Mouse (Mus musculus) midbrain, postnatal 0 days (tissue): Measurements from ENCODE around the gene Hcar1. TPM values are rescaled to one million over a fixed set of nuclear protein-coding genes. Genes with fewer than 3 reads are reported as not detected.
A peak's percentile ranks its signal among the peaks of the same experiment; 100 is the strongest.

Source experiments
- ATAC-seq: fragments of 200-750 bp; cut with Nextera tagmentation; 2 replicates; pipeline ENCODE4 v1.8.0; 2017; ENCODE audit warnings: moderate number of reproducible peaks, mild to moderate bottlenecking, moderate TSS enrichment, moderate library complexity; ENCODE audit not compliant: low FRiP score
- DNase-seq: peaks from one replicate; pipeline ENCODE4 v3.0.0-alpha.2; 2015; ENCODE audit warnings: low spot score
- H3K27ac ChIP-seq: fragments of 300-500 bp; sonication (generic); 2 replicates; pipeline ENCODE4 v1.5.1; 2014; ENCODE audit warnings: low read depth, mild to moderate bottlenecking, low read length, mixed read lengths
- H3K27me3 ChIP-seq: fragments of 300-500 bp; sonication (generic); 2 replicates; pipeline ENCODE4 v1.6.1; 2014; ENCODE audit warnings: low read length, control low read depth, mixed read lengths; ENCODE audit not compliant: insufficient read depth
- H3K36me3 ChIP-seq: fragments of 300-500 bp; sonication (generic); 2 replicates; pipeline ENCODE4 v1.6.1; 2014; ENCODE audit warnings: low read length, control low read depth, mixed read lengths; ENCODE audit not compliant: insufficient read depth
- H3K4me1 ChIP-seq: fragments of 300-500 bp; sonication (generic); 2 replicates; pipeline ENCODE4 v1.6.1; 2014; ENCODE audit warnings: mild to moderate bottlenecking, control low read depth, antibody characterized with exemption, low read length, mixed read lengths; ENCODE audit not compliant: insufficient read depth
- H3K4me2 ChIP-seq: fragments of 300-500 bp; sonication (generic); 2 replicates; pipeline ENCODE4 v1.6.1; 2014; ENCODE audit warnings: low read depth, mild to moderate bottlenecking, low read length, mixed read lengths; ENCODE audit not compliant: poor library complexity, severe bottlenecking
- H3K4me3 ChIP-seq: fragments of 300-500 bp; sonication (generic); 2 replicates; pipeline ENCODE4 v1.5.1; 2014; ENCODE audit warnings: low read depth, mild to moderate bottlenecking, low read length, moderate library complexity
- H3K9ac ChIP-seq: fragments of 300-500 bp; sonication (generic); replicated peaks from 2 replicates; pipeline ENCODE4 v1.6.1; 2014; ENCODE audit warnings: mild to moderate bottlenecking, low read length, moderate library complexity, mixed read lengths; ENCODE audit not compliant: poor library complexity, severe bottlenecking
- H3K9me3 ChIP-seq: fragments of 300-500 bp; sonication (generic); 2 replicates; pipeline ENCODE4 v1.6.1; 2016; ENCODE audit warnings: low read length, control low read depth
- CTCF ChIP-seq: IDR thresholded peaks from 2 replicates; pipeline ENCODE4 v1.5.1; 2016; ENCODE audit warnings: antibody characterized with exemption, mild to moderate bottlenecking
- WGBS: fragments of 180-500 bp; shearing (Covaris S2); extraction: QIAGEN DNeasy Blood & Tissue Kit; methylation state at CpG from one replicate; pipeline ENCODE4 v1.1.7; 2014; 5-methylcytosine and 5-hydroxymethylcytosine counted together
- polyA plus RNA-seq: library from polyadenylated mRNA; unstranded; fragments of >200 nt; fragmentation: Nextera tagmentation; extraction: Ambion mirVana; gene quantifications from 2 replicates; pipeline ENCODE4 v1.2.1, GENCODE M21; 2015
- total RNA-seq: library from RNA; depleted of rRNA; stranded (reverse); fragments of >200 nt; gene quantifications from 2 replicates; pipeline ENCODE4 v1.2.3, GENCODE M21; 2014

Gene Hcar1
- total and polyA plus RNA-seq, 2 experiments from 2014 or later, result 0.64 to 1.1 TPM

- TF ChIP-seq CTCF, result no peak
- Histone ChIP-seq H3K9ac (no peak overlapping the region; the same call in 1 of the 2 replicates), H3K27ac (no peak overlapping the region), H3K27me3 (no peaks in the 10 kb centered on the region), H3K4me2 (peak overlapping the region; percentile 93), H3K4me3 (peak overlapping the region; percentile 94; the same call in 1 of the 2 replicates), H3K9me3 (no peaks in the 10 kb centered on the region), H3K36me3 (peaks cover 10% of the 10 kb centered on the region), H3K4me1 (peaks cover 11% of the 10 kb centered on the region; the same call in 1 of the 2 replicates)
- DNase-seq (no peak), ATAC-seq (no peak)
- WGBS, result 68% methylated on average over 17 of the region's 17 CpGs
These were observed 26.5 kb upstream of the Hcar1 start for GRCm38 (mm10) chr5:123906146-123906975.

GRCm38 (mm10) chr5:123904059-123904672 lies 24.3 kb upstream of the Hcar1 start:
- Histone ChIP-seq H3K27ac (no peak overlapping the region), H3K4me3 (no peak overlapping the region), H3K4me2 (no peak overlapping the region), H3K9me3 (no peaks in the 10 kb centered on the region), H3K27me3 (no peaks in the 10 kb centered on the region), H3K4me1 (peaks cover 11% of the 10 kb centered on the region; the same call in 1 of the 2 replicates), H3K36me3 (0 out of 2 replicates have a peak, but pooled peaks cover 3% of the 10 kb centered on the region), H3K9ac (no peak overlapping the region)
- TF ChIP-seq CTCF, result peak; percentile 19; the same call in 1 of the 2 replicates
- ATAC-seq (no peak), DNase-seq (no peak)
- WGBS, result 80% methylated on average over 11 of the region's 11 CpGs

- DNase-seq, result no peak
- Histone ChIP-seq H3K27ac (no peak overlapping the region), H3K4me2 (no peak overlapping the region), H3K4me3 (no peak overlapping the region), H3K9ac (no peak overlapping the region), H3K27me3 (no peaks in the 10 kb centered on the region), H3K4me1 (no peaks in the 10 kb centered on the region), H3K9me3 (no peaks in the 10 kb centered on the region), H3K36me3 (no peaks in the 10 kb centered on the region)
- ATAC-seq, result no peak
- TF ChIP-seq CTCF, result no peak
- WGBS, result 83% methylated on average over 13 of the region's 13 CpGs
These were observed 17.5 kb upstream of the Hcar1 start for GRCm38 (mm10) chr5:123897352-123897751.

GRCm38 (mm10) chr5:123896395-123896794 lies 16.6 kb upstream of the Hcar1 start:
- H3K27ac ChIP-seq, result no peak overlapping the region
- H3K9ac ChIP-seq, result no peak overlapping the region
- no peaks in the 10 kb centered on the region for H3K9me3 ChIP-seq
- H3K27me3 ChIP-seq, result no peaks in the 10 kb centered on the region
- no peak overlapping the region for H3K4me3 ChIP-seq
- no peak for TF ChIP-seq CTCF
- no peak for DNase-seq
- no peak for ATAC-seq
- 84% methylated on average over 11 of the region's 11 CpGs for WGBS
- H3K4me2 ChIP-seq, result no peak overlapping the region
- H3K36me3 ChIP-seq, result no peaks in the 10 kb centered on the region
- H3K4me1 ChIP-seq, result no peaks in the 10 kb centered on the region

GRCm38 (mm10) chr5:123893520-123893919 lies 13.7 kb upstream of the Hcar1 start:
- Histone ChIP-seq H3K9me3 (no peaks in the 10 kb centered on the region), H3K9ac (no peak overlapping the region), H3K4me1 (no peaks in the 10 kb centered on the region), H3K27ac (no peak overlapping the region), H3K4me3 (no peak overlapping the region), H3K36me3 (no peaks in the 10 kb centered on the region), H3K4me2 (no peak overlapping the region), H3K27me3 (no peaks in the 10 kb centered on the region)
- 91% methylated on average over 5 of the region's 5 CpGs for WGBS
- no peak for ATAC-seq
- no peak for TF ChIP-seq CTCF
- no peak for DNase-seq

- Histone ChIP-seq H3K4me1 (no peaks in the 10 kb centered on the region), H3K4me3 (no peak overlapping the region), H3K27ac (no peak overlapping the region), H3K9ac (no peak overlapping the region), H3K27me3 (no peaks in the 10 kb centered on the region), H3K4me2 (no peak overlapping the region), H3K9me3 (no peaks in the 10 kb centered on the region), H3K36me3 (no peaks in the 10 kb centered on the region)
- 51% methylated on average over 6 of the region's 6 CpGs for WGBS
- no peak for TF ChIP-seq CTCF
- no peak for ATAC-seq
- peak; percentile 31 for DNase-seq
These were observed 11.8 kb upstream of the Hcar1 start for GRCm38 (mm10) chr5:123891669-123892068.
